Mouse (Mus musculus): ENCODE results near the gene Mr1. TPM values are rescaled to one million over a fixed set of nuclear protein-coding genes. Genes with fewer than 3 reads are reported as not detected.

The Mr1 gene
- polyA plus RNA-seq, 1 experiment from 2014 or later = 4.5 TPM

DNA sequence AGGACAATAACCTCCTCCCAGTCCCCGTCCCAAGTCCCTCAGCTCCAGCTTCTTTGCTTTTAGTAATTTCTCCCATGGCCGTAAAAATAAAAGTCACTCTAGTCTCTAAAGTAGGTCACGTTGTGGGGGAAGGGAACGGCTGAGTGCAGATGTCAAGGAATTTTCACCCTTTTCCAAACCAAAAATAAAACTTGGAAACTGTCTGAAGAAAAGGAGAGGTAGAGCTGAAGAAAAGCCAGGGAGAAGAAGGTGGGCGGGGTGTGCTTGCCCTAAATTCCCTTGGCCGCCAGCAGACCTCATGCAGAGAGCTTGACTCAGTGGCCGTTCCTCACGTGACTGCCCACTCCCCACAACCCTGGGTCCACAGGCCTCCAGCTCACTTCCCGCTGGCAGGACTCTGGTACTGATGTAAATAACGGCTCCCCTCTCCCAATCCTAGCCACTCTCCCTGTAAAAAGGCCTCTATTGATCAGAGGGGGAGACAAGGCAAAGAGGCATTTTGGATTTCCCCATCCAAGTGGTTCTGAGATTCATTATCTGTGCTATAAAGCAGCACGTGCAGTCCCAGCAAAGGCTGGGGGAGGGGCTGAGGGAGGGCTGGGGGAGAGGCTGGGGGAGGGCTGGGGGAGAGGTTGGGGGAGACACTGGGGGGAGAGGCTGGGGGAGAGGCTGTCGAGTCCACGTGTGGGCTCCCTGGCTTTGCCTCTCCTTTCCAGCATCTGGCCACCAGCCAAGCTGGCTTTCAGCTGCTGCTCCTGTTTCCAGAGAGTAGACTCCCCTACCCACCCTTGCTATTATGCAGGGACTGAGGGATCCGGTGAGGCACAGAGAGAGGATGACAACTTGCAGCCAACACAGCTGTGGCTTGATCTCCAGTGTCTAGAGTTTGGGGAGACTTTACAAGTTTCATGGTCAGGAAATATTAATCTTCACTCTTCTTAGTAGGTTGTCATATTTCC, 54.5 kb downstream of the Mr1 start:
- H3K9ac ChIP-seq (replicated peaks; ENCODE audit: low read length) = no peak overlapping the region; the same call in 1 of the 2 replicates
- ATAC-seq (replicated peaks; ENCODE audit: insufficient number of reproducible peaks, low FRiP score, low TSS enrichment, low read depth) = peak; percentile 73
- DNase-seq (ENCODE audit: low spot score) = peak; percentile 68
- peaks cover 12% of the 10 kb centered on the region for H3K4me1 ChIP-seq (ENCODE audit: control insufficient read depth, insufficient read depth, low read length)
- H3K9me3 ChIP-seq (replicated peaks; ENCODE audit: control insufficient read depth, low read length) = no peaks in the 10 kb centered on the region
- no peak overlapping the region for H3K4me2 ChIP-seq (ENCODE audit: low read depth, low read length)
- no peak overlapping the region for H3K4me3 ChIP-seq (ENCODE audit: low read depth, low read length)
- H3K27ac ChIP-seq (replicated peaks; ENCODE audit: low read depth, low read length) = 0 out of 2 replicates have a peak overlapping the region, but pooled peaks have one; percentile 41
- no peaks in the 10 kb centered on the region for H3K36me3 ChIP-seq (replicated peaks; ENCODE audit: control insufficient read depth, insufficient read depth, low read depth, low read length)
- WGBS = 22% methylated on average over 14 of the region's 14 CpGs
- H3K27me3 ChIP-seq (ENCODE audit: control insufficient read depth, insufficient read depth, low read length) = no peaks in the 10 kb centered on the region

DNA sequence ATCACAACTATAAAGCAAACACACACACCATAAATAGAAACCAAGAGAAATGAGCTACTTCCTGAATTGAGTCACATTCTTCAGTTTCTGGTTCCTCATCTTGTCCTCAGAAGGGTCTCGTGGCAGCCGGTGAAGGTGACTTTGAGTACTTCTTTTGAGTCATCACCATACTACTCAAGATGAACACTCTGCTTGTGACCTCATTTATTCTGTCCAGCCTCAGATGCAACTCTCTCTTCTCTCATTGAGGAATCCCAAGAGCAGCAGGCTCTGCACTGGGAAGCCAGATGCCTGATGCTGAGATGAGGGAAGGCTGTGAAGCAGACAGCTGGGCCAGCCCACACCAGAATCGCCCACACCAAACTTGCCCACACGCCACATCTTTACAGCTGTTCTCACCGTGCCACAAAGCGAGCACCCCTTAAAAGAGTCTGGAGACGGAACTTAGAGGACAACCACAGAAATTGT, 55.2 kb downstream of the Mr1 start:
- 82% methylated on average over 7 of the region's 7 CpGs for WGBS
- no peak overlapping the region for H3K27ac ChIP-seq (replicated peaks; ENCODE audit: low read depth, low read length)

DNA sequence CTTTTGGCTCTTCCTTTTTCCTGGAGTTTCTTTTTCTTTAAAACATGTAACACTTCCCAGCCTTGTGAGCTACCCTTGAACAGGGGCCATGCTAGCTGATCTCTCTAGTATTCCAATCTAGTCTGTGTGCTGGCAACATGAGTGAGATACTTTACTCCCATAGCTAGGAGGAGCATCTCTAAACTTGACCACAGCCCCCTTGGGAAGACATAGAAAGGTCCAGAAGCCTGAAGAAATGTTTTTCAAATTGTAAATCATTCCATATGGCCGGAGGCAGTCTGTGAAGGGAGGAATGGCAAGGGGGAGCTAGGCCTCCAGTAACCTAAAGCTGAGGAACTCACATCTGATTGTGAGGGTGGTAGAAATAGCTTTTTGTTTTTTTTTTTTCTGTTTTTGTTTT, 55.9 kb downstream of the Mr1 start:
- WGBS = 48% methylated on average over 1 of the region's 1 CpGs
- Histone ChIP-seq H3K27me3 (ENCODE audit: control insufficient read depth, insufficient read depth, low read length) (no peaks in the 10 kb centered on the region), H3K36me3 (replicated peaks; ENCODE audit: control insufficient read depth, insufficient read depth, low read depth, low read length) (no peaks in the 10 kb centered on the region), H3K4me2 (ENCODE audit: low read depth, low read length) (no peak overlapping the region), H3K9ac (replicated peaks; ENCODE audit: low read length) (no peak overlapping the region), H3K4me3 (ENCODE audit: low read depth, low read length) (no peak overlapping the region), H3K27ac (replicated peaks; ENCODE audit: low read depth, low read length) (no peak overlapping the region), H3K4me1 (ENCODE audit: control insufficient read depth, insufficient read depth, low read length) (peaks cover 12% of the 10 kb centered on the region), H3K9me3 (replicated peaks; ENCODE audit: control insufficient read depth, low read length) (no peaks in the 10 kb centered on the region)
- ATAC-seq (replicated peaks; ENCODE audit: insufficient number of reproducible peaks, low FRiP score, low TSS enrichment, low read depth) (no peak), DNase-seq (ENCODE audit: low spot score) (no peak)

More for the DNA sequence above, 55.2 kb downstream of the Mr1 start:
- peaks cover 12% of the 10 kb centered on the region for H3K4me1 ChIP-seq (ENCODE audit: control insufficient read depth, insufficient read depth, low read length)
- no peaks in the 10 kb centered on the region for H3K27me3 ChIP-seq (ENCODE audit: control insufficient read depth, insufficient read depth, low read length)
- ATAC-seq (replicated peaks; ENCODE audit: insufficient number of reproducible peaks, low FRiP score, low TSS enrichment, low read depth) (no peak), DNase-seq (ENCODE audit: low spot score) (no peak)
- no peak overlapping the region for H3K4me2 ChIP-seq (ENCODE audit: low read depth, low read length)
- no peak overlapping the region for H3K9ac ChIP-seq (replicated peaks; ENCODE audit: low read length)
- H3K4me3 ChIP-seq (ENCODE audit: low read depth, low read length) = no peak overlapping the region
- H3K9me3 ChIP-seq (replicated peaks; ENCODE audit: control insufficient read depth, low read length) = no peaks in the 10 kb centered on the region
- no peaks in the 10 kb centered on the region for H3K36me3 ChIP-seq (replicated peaks; ENCODE audit: control insufficient read depth, insufficient read depth, low read depth, low read length)

DNA sequence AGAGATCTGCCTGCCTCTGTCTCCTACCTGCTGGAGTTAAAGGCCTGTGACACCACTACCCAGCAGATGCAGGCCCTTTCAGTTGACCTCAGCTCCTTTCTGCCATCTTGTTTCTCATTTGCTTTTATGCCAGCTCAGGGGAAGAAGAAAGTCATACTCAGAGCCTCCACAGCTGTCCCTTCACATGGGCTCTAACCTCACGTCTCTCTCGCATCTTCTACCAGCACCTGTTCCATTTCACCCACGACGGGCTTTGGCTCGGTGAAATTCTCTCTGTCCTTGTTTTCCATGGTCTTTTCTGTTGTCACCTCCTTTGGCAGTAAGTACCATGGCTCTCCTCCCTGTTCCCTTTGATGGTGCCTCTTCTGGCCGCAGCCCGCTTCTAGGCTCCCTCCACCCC, 56.3 kb downstream of the Mr1 start:
- 91% methylated on average over 7 of the region's 7 CpGs for WGBS

DNA sequence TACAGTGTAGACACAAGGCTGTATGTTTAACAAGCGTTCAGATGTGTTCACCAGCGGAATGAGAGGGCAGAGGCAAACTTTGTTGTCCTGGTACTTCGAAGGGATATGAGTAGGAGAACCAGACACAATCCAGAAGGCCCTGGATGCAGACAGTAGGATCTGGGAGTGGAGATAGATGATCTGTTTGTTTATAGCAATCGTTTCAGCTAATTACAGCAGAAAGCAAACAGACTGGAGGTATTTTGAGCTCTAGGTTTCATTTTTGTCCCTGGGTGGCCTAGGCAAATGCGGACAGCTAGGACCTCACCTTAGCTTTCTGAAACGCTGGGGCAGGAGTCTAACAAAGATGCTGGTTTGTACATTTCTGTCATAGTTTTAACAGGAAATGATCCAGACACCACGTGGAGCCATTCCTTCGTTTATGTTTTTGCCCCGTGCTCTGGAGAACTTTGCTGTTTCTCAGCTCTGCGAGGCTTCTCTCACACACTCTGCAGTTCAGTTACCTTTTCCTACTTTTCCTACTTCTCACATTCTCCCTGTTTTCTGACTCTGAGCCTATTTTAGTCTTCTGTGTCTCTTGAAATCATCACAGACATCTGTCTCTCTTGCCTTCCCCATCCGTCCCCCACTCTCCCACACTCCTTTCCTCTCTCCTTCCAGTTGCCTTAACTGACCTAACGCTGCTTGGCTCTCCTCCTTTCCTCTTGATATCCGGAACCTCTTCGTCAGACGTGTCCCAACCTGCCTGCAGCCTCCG, 57.6 kb downstream of the Mr1 start:
- H3K36me3 ChIP-seq (replicated peaks; ENCODE audit: control insufficient read depth, insufficient read depth, low read depth, low read length) = no peaks in the 10 kb centered on the region
- no peak overlapping the region for H3K4me2 ChIP-seq (ENCODE audit: low read depth, low read length)
- H3K9ac ChIP-seq (replicated peaks; ENCODE audit: low read length) = no peak overlapping the region
- peaks cover 12% of the 10 kb centered on the region for H3K4me1 ChIP-seq (ENCODE audit: control insufficient read depth, insufficient read depth, low read length)
- ATAC-seq (replicated peaks; ENCODE audit: insufficient number of reproducible peaks, low FRiP score, low TSS enrichment, low read depth) (no peak), DNase-seq (ENCODE audit: low spot score) (no peak)
- no peaks in the 10 kb centered on the region for H3K9me3 ChIP-seq (replicated peaks; ENCODE audit: control insufficient read depth, low read length)
- 58% methylated on average over 16 of the region's 16 CpGs for WGBS
- H3K27ac ChIP-seq (replicated peaks; ENCODE audit: low read depth, low read length) = no peak overlapping the region
- H3K27me3 ChIP-seq (ENCODE audit: control insufficient read depth, insufficient read depth, low read length) = no peaks in the 10 kb centered on the region
- H3K4me3 ChIP-seq (ENCODE audit: low read depth, low read length) = no peak overlapping the region

More for the DNA sequence above, 56.3 kb downstream of the Mr1 start:
- peaks cover 12% of the 10 kb centered on the region for H3K4me1 ChIP-seq (ENCODE audit: control insufficient read depth, insufficient read depth, low read length)
- ATAC-seq (replicated peaks; ENCODE audit: insufficient number of reproducible peaks, low FRiP score, low TSS enrichment, low read depth) (no peak), DNase-seq (ENCODE audit: low spot score) (no peak)
- H3K36me3 ChIP-seq (replicated peaks; ENCODE audit: control insufficient read depth, insufficient read depth, low read depth, low read length) = no peaks in the 10 kb centered on the region
- no peak overlapping the region for H3K27ac ChIP-seq (replicated peaks; ENCODE audit: low read depth, low read length)
- H3K4me3 ChIP-seq (ENCODE audit: low read depth, low read length) = no peak overlapping the region
- no peaks in the 10 kb centered on the region for H3K27me3 ChIP-seq (ENCODE audit: control insufficient read depth, insufficient read depth, low read length)
- no peak overlapping the region for H3K4me2 ChIP-seq (ENCODE audit: low read depth, low read length)
- no peak overlapping the region for H3K9ac ChIP-seq (replicated peaks; ENCODE audit: low read length)
- no peaks in the 10 kb centered on the region for H3K9me3 ChIP-seq (replicated peaks; ENCODE audit: control insufficient read depth, low read length)

DNA sequence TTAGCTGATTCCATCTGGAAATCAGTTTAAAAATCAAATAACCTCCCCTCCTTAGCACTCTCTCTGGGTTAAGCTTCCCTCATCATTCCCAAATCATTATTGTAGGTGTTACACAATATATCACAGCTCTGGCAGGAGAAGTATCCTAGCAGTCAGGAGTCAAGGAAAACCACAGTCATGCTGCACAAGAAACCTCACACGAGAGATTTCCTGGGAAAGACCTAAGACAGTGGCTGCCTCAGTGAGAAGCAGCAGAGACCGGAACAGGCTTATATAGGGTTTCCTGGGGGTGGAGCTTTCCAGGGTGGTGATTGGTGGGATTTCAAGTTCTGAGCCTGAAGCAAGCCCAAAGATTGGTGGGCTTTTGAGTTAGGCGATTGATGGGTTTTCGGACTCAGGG, 58.6 kb downstream of the Mr1 start:
- Histone ChIP-seq H3K4me2 (ENCODE audit: low read depth, low read length) (no peak overlapping the region), H3K9ac (replicated peaks; ENCODE audit: low read length) (no peak overlapping the region), H3K27ac (replicated peaks; ENCODE audit: low read depth, low read length) (no peak overlapping the region), H3K4me3 (ENCODE audit: low read depth, low read length) (no peak overlapping the region), H3K36me3 (replicated peaks; ENCODE audit: control insufficient read depth, insufficient read depth, low read depth, low read length) (no peaks in the 10 kb centered on the region), H3K27me3 (ENCODE audit: control insufficient read depth, insufficient read depth, low read length) (no peaks in the 10 kb centered on the region), H3K4me1 (ENCODE audit: control insufficient read depth, insufficient read depth, low read length) (peaks cover 9% of the 10 kb centered on the region), H3K9me3 (replicated peaks; ENCODE audit: control insufficient read depth, low read length) (no peaks in the 10 kb centered on the region)
- 88% methylated on average over 4 of the region's 4 CpGs for WGBS
- DNase-seq (ENCODE audit: low spot score) (no peak), ATAC-seq (replicated peaks; ENCODE audit: insufficient number of reproducible peaks, low FRiP score, low TSS enrichment, low read depth) (no peak)

DNA sequence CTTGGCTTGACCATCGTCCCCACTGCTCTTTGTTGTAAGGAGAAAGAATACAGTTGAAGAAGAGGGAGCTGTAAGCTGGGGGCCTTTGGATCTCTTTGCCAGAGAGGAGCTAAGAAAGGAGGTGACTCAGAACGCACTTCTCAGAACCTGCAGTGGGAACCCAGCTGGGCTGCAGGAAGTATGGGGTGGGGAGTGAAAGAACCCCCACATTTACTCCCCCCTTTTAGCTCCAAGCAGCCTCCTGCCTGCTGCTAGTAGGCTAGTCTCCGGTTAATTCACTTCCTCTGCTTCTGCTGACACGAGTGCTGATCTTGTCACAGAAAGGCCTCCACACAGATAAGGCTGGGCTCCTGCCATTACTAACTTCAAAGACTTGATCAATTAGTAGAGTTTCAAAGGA, 59.7 kb downstream of the Mr1 start:
- no peaks in the 10 kb centered on the region for H3K27me3 ChIP-seq (ENCODE audit: control insufficient read depth, insufficient read depth, low read length)
- no peak overlapping the region for H3K4me2 ChIP-seq (ENCODE audit: low read depth, low read length)
- no peak overlapping the region for H3K27ac ChIP-seq (replicated peaks; ENCODE audit: low read depth, low read length)
- H3K4me3 ChIP-seq (ENCODE audit: low read depth, low read length) = no peak overlapping the region
- ATAC-seq (replicated peaks; ENCODE audit: insufficient number of reproducible peaks, low FRiP score, low TSS enrichment, low read depth) (no peak), DNase-seq (ENCODE audit: low spot score) (no peak)
- H3K9me3 ChIP-seq (replicated peaks; ENCODE audit: control insufficient read depth, low read length) = no peaks in the 10 kb centered on the region
- no peaks in the 10 kb centered on the region for H3K36me3 ChIP-seq (replicated peaks; ENCODE audit: control insufficient read depth, insufficient read depth, low read depth, low read length)
- H3K9ac ChIP-seq (replicated peaks; ENCODE audit: low read length) = peak overlapping the region; percentile 2; the same call in 1 of the 2 replicates
- 11% methylated on average over 4 of the region's 4 CpGs for WGBS
- H3K4me1 ChIP-seq (ENCODE audit: control insufficient read depth, insufficient read depth, low read length) = peaks cover under 1% of the 10 kb centered on the region
